Mouse (Mus musculus): ENCODE data around the gene Gucy2c. TPM values are rescaled to one million over a fixed set of nuclear protein-coding genes. Genes with fewer than 3 reads are reported as not detected.

The Gucy2c gene
- polyA plus RNA-seq, 1 experiment from 2014 or later, result 0.11 TPM

- no peak for TF ChIP-seq CTCF (IDR thresholded peaks at IDR 0.05; ENCODE audit: low read depth)
- Histone ChIP-seq H3K9me3 (replicated peaks; ENCODE audit: low read length) (no peaks in the 10 kb centered on the region), H3K27me3 (ENCODE audit: insufficient read depth, low read length) (no peaks in the 10 kb centered on the region), H3K36me3 (ENCODE audit: insufficient read depth, low read length) (no peaks in the 10 kb centered on the region), H3K27ac (no peak overlapping the region), H3K4me2 (ENCODE audit: low read length) (no peak overlapping the region), H3K4me1 (replicated peaks; ENCODE audit: insufficient read depth, low read length) (no peaks in the 10 kb centered on the region), H3K9ac (ENCODE audit: low read depth, low read length) (no peak overlapping the region), H3K4me3 (replicated peaks; ENCODE audit: low read depth, low read length) (no peak overlapping the region)
- ATAC-seq (replicated peaks; ENCODE audit: low FRiP score, low read depth) (no peak), DNase-seq (ENCODE audit: low spot score) (no peak)
- 87% methylated on average over 7 of the region's 7 CpGs for WGBS
Measured at GRCm38 (mm10) chr6:136722565-136722964, 59.0 kb downstream of the Gucy2c start.

- Histone ChIP-seq H3K4me1 (replicated peaks; ENCODE audit: insufficient read depth, low read length) (no peaks in the 10 kb centered on the region), H3K4me3 (replicated peaks; ENCODE audit: low read depth, low read length) (no peak overlapping the region), H3K4me2 (ENCODE audit: low read length) (no peak overlapping the region), H3K9ac (ENCODE audit: low read depth, low read length) (no peak overlapping the region), H3K36me3 (ENCODE audit: insufficient read depth, low read length) (no peaks in the 10 kb centered on the region), H3K27me3 (ENCODE audit: insufficient read depth, low read length) (no peaks in the 10 kb centered on the region), H3K27ac (no peak overlapping the region), H3K9me3 (replicated peaks; ENCODE audit: low read length) (no peaks in the 10 kb centered on the region)
- DNase-seq (ENCODE audit: low spot score), result peak; percentile 78
- peak; percentile 92 for TF ChIP-seq CTCF (IDR thresholded peaks at IDR 0.05; ENCODE audit: low read depth)
- no peak for ATAC-seq (replicated peaks; ENCODE audit: low FRiP score, low read depth)
- WGBS, result 52% methylated on average over 6 of the region's 6 CpGs
Measured at GRCm38 (mm10) chr6:136721925-136722324, 59.6 kb downstream of the Gucy2c start.

DNA sequence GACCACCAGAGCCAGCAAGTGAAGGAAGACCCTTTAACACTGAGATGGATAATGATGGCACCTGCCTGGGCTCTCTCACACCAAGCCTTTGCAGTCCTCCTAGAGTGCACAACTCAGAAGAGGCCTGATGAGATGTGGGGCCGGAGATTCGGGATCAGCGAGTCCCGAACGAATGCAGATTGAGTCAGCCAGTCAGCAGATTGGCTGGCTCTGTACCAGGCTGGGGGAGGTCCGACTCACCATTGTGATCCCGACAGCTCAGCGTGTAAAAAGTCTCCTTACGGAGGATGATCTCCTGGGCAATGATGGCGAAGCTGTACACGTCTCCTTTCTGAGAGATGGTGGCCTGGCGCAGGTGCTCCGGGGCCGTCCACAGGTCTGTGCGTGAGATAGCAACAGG lies 61.1 kb downstream of the Gucy2c start:
- ATAC-seq (replicated peaks; ENCODE audit: low FRiP score, low read depth), result no peak
- H3K27ac ChIP-seq, result no peak overlapping the region
- no peaks in the 10 kb centered on the region for H3K9me3 ChIP-seq (replicated peaks; ENCODE audit: low read length)
- no peak overlapping the region for H3K9ac ChIP-seq (ENCODE audit: low read depth, low read length)
- DNase-seq (ENCODE audit: low spot score), result no peak
- TF ChIP-seq CTCF (IDR thresholded peaks at IDR 0.05; ENCODE audit: low read depth), result no peak
- H3K4me2 ChIP-seq (ENCODE audit: low read length), result no peak overlapping the region
- 88% methylated on average over 15 of the region's 15 CpGs for WGBS
- H3K4me3 ChIP-seq (replicated peaks; ENCODE audit: low read depth, low read length), result no peak overlapping the region
- H3K27me3 ChIP-seq (ENCODE audit: insufficient read depth, low read length), result no peaks in the 10 kb centered on the region
- H3K4me1 ChIP-seq (replicated peaks; ENCODE audit: insufficient read depth, low read length), result no peaks in the 10 kb centered on the region
- no peaks in the 10 kb centered on the region for H3K36me3 ChIP-seq (ENCODE audit: insufficient read depth, low read length)

DNA sequence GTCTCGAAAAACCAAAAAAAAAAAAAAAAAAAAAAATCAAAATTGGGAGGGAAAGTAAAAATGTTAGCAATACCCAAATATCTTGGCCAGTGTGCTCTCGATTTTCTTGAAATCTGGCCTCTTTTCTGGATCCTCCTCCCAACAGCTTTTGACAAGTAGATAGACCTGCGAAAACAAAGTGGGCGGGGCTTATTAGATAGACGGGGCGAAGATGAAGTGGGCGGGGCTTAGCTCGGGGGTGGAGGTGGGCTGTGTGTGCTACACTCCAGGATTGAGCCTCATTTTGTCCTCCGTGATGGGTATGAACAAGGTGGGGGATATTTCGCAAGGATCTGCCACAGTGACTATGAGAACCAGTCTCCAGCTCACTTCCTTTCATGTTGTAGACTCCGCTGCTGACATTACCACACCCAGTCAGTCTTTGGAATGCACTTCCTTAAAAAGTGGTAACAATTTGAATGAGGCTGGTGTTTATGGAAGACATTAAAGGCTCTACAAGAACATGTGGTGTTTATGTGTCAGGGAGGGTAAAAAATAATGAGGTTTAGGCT lies 65.6 kb downstream of the Gucy2c start:
- Histone ChIP-seq H3K4me3 (replicated peaks; ENCODE audit: low read depth, low read length) (no peak overlapping the region), H3K27me3 (ENCODE audit: insufficient read depth, low read length) (no peaks in the 10 kb centered on the region), H3K36me3 (ENCODE audit: insufficient read depth, low read length) (no peaks in the 10 kb centered on the region), H3K9ac (ENCODE audit: low read depth, low read length) (no peak overlapping the region), H3K27ac (no peak overlapping the region), H3K4me1 (replicated peaks; ENCODE audit: insufficient read depth, low read length) (no peaks in the 10 kb centered on the region), H3K4me2 (ENCODE audit: low read length) (no peak overlapping the region), H3K9me3 (replicated peaks; ENCODE audit: low read length) (no peaks in the 10 kb centered on the region)
- WGBS, result 85% methylated on average over 10 of the region's 11 CpGs
- DNase-seq (ENCODE audit: low spot score) (no peak), ATAC-seq (replicated peaks; ENCODE audit: low FRiP score, low read depth) (no peak)
- TF ChIP-seq CTCF (IDR thresholded peaks at IDR 0.05; ENCODE audit: low read depth), result no peak

DNA sequence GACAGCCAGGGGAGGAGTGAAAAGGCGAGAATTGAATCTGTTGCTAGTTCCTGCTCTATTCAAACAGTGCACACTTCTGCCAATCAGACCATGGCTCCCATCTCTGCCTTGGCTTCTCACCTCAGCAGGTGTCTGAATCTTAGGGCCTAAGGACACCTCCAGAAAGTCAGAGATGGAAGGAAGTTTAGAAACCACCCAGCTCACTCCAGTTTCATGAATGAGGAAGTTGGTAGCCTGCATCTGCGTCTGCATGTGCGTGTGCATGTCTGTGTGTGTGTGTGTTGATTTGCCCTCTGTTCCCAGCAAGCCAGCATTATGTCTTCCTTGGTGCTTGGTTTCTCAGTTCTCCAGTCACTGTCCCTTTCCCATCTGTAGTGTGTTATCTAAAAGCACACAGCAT lies 67.5 kb downstream of the Gucy2c start:
- no peaks in the 10 kb centered on the region for H3K9me3 ChIP-seq (replicated peaks; ENCODE audit: low read length)
- no peak overlapping the region for H3K4me2 ChIP-seq (ENCODE audit: low read length)
- H3K27ac ChIP-seq, result no peak overlapping the region
- H3K36me3 ChIP-seq (ENCODE audit: insufficient read depth, low read length), result no peaks in the 10 kb centered on the region
- H3K4me1 ChIP-seq (replicated peaks; ENCODE audit: insufficient read depth, low read length), result no peaks in the 10 kb centered on the region
- DNase-seq (ENCODE audit: low spot score) (no peak), ATAC-seq (replicated peaks; ENCODE audit: low FRiP score, low read depth) (no peak)
- H3K4me3 ChIP-seq (replicated peaks; ENCODE audit: low read depth, low read length), result no peak overlapping the region
- no peak overlapping the region for H3K9ac ChIP-seq (ENCODE audit: low read depth, low read length)
- no peak for TF ChIP-seq CTCF (IDR thresholded peaks at IDR 0.05; ENCODE audit: low read depth)
- 84% methylated on average over 3 of the region's 3 CpGs for WGBS
- no peaks in the 10 kb centered on the region for H3K27me3 ChIP-seq (ENCODE audit: insufficient read depth, low read length)

- WGBS, result 90% methylated on average over 5 of the region's 5 CpGs
- Histone ChIP-seq H3K4me1 (replicated peaks; ENCODE audit: insufficient read depth, low read length) (no peaks in the 10 kb centered on the region), H3K27ac (no peak overlapping the region), H3K4me2 (ENCODE audit: low read length) (no peak overlapping the region), H3K9ac (ENCODE audit: low read depth, low read length) (no peak overlapping the region), H3K36me3 (ENCODE audit: insufficient read depth, low read length) (no peaks in the 10 kb centered on the region), H3K27me3 (ENCODE audit: insufficient read depth, low read length) (no peaks in the 10 kb centered on the region), H3K4me3 (replicated peaks; ENCODE audit: low read depth, low read length) (no peak overlapping the region), H3K9me3 (replicated peaks; ENCODE audit: low read length) (no peaks in the 10 kb centered on the region)
- TF ChIP-seq CTCF (IDR thresholded peaks at IDR 0.05; ENCODE audit: low read depth), result no peak
- no peak for DNase-seq (ENCODE audit: low spot score)
- ATAC-seq (replicated peaks; ENCODE audit: low FRiP score, low read depth), result no peak
Measured at GRCm38 (mm10) chr6:136710408-136710807, 71.2 kb downstream of the Gucy2c start.

GRCm38 (mm10) chr6:136708597-136708996 lies 73.0 kb downstream of the Gucy2c start:
- 76% methylated on average over 6 of the region's 6 CpGs for WGBS
- no peak for TF ChIP-seq CTCF (IDR thresholded peaks at IDR 0.05; ENCODE audit: low read depth)
- H3K27ac ChIP-seq, result no peak overlapping the region
- H3K4me2 ChIP-seq (ENCODE audit: low read length), result no peak overlapping the region
- DNase-seq (ENCODE audit: low spot score) (no peak), ATAC-seq (replicated peaks; ENCODE audit: low FRiP score, low read depth) (no peak)
- no peaks in the 10 kb centered on the region for H3K36me3 ChIP-seq (ENCODE audit: insufficient read depth, low read length)
- no peaks in the 10 kb centered on the region for H3K4me1 ChIP-seq (replicated peaks; ENCODE audit: insufficient read depth, low read length)
- H3K9ac ChIP-seq (ENCODE audit: low read depth, low read length), result no peak overlapping the region
- H3K4me3 ChIP-seq (replicated peaks; ENCODE audit: low read depth, low read length), result no peak overlapping the region
- H3K27me3 ChIP-seq (ENCODE audit: insufficient read depth, low read length), result no peaks in the 10 kb centered on the region
- H3K9me3 ChIP-seq (replicated peaks; ENCODE audit: low read length), result no peaks in the 10 kb centered on the region
